Mouse (Mus musculus) embryonic facial prominence, embryonic 14.5 days (tissue): ENCODE results near the gene Emc6. TPM values are rescaled to one million over a fixed set of nuclear protein-coding genes. Genes with fewer than 3 reads are reported as not detected.

ENCODE experiments used
- ATAC-seq: fragments of 200-750 bp; cut with Nextera tagmentation; 2 replicates; pipeline ENCODE4 v1.8.0; 2017; ENCODE audit warnings: low read depth, moderate number of reproducible peaks, moderate TSS enrichment
- DNase-seq: peaks from one replicate; pipeline ENCODE4 v3.0.0-alpha.2; 2015; ENCODE audit warnings: low spot score
- H3K27ac ChIP-seq: fragments of 300-500 bp; sonication (generic); replicated peaks from 2 replicates; pipeline ENCODE4 v1.5.1; 2014; ENCODE audit warnings: low read depth, mild to moderate bottlenecking, low read length, moderate library complexity
- H3K27me3 ChIP-seq: fragments of 300-500 bp; sonication (generic); replicated peaks from 2 replicates; pipeline ENCODE4 v1.6.1; 2014; ENCODE audit warnings: low read length; ENCODE audit not compliant: control insufficient read depth, insufficient read depth
- H3K36me3 ChIP-seq: fragments of 300-500 bp; sonication (generic); 2 replicates; pipeline ENCODE4 v1.6.1; 2014; ENCODE audit warnings: low read length, mixed read lengths; ENCODE audit not compliant: control insufficient read depth, insufficient read depth
- H3K4me1 ChIP-seq: fragments of 300-500 bp; sonication (generic); 2 replicates; pipeline ENCODE4 v1.6.1; 2014; ENCODE audit warnings: antibody characterized with exemption, low read length; ENCODE audit not compliant: control insufficient read depth, insufficient read depth
- H3K4me2 ChIP-seq: fragments of 300-500 bp; sonication (generic); 2 replicates; pipeline ENCODE4 v1.6.1; 2014; ENCODE audit warnings: low read depth, mild to moderate bottlenecking, low read length, moderate library complexity, mixed read lengths
- H3K4me3 ChIP-seq: fragments of 300-500 bp; sonication (generic); 2 replicates; pipeline ENCODE4 v1.5.1; 2014; ENCODE audit warnings: low read depth, mild to moderate bottlenecking, low read length
- H3K9ac ChIP-seq: fragments of 300-500 bp; sonication (generic); 2 replicates; pipeline ENCODE4 v1.6.1; 2014; ENCODE audit warnings: low read depth, mild to moderate bottlenecking, low read length, moderate library complexity, mixed read lengths
- H3K9me3 ChIP-seq: fragments of 300-500 bp; sonication (generic); 2 replicates; pipeline ENCODE4 v1.6.1; 2016; ENCODE audit warnings: low read length; ENCODE audit not compliant: control insufficient read depth
- WGBS: fragments of 180-500 bp; shearing (Covaris S2); extraction: QIAGEN DNeasy Blood & Tissue Kit; methylation state at CpG from one replicate; pipeline ENCODE4 v1.1.7; 2014; 5-methylcytosine and 5-hydroxymethylcytosine counted together
- polyA plus RNA-seq: library from polyadenylated mRNA; unstranded; fragments of >200 nt; fragmentation: Nextera tagmentation; extraction: Ambion mirVana; gene quantifications from 2 replicates; pipeline ENCODE4 v1.2.1, GENCODE M21; 2014

The Emc6 gene
- polyA plus RNA-seq: 107 and 111 TPM in 2 replicates

- no peaks in the 10 kb centered on the region for H3K9me3 ChIP-seq
- H3K4me3 ChIP-seq: peak within 1 kb of the TSS; percentile 97
- ATAC-seq (peak; percentile 98), DNase-seq (peak; percentile 100)
- H3K9ac ChIP-seq: peak within 1 kb of the TSS; percentile 93
- no peaks in the 10 kb centered on the region for H3K27me3 ChIP-seq
- H3K4me2 ChIP-seq: peak within 1 kb of the TSS; percentile 72
- H3K36me3 ChIP-seq: peaks cover 31% of the 10 kb centered on the region
- H3K27ac ChIP-seq: peak within 1 kb of the TSS; percentile 93
- WGBS: 2% methylated on average over 50 of the region's 81 CpGs
- peaks cover 19% of the 10 kb centered on the region for H3K4me1 ChIP-seq
Measured at GRCm38 (mm10) chr11:73176608-73177508, at the start of gene Emc6, which contains the start of gene Tax1bp3. Emc6 (minus strand) TSS chr11:73177037. Tax1bp3 (plus strand) TSS chr11:73177083.

- Histone ChIP-seq H3K4me3 (no peak overlapping the region), H3K9ac (no peak overlapping the region), H3K4me2 (no peak overlapping the region), H3K27ac (no peak overlapping the region), H3K36me3 (no peaks in the 10 kb centered on the region), H3K4me1 (no peaks in the 10 kb centered on the region), H3K27me3 (no peaks in the 10 kb centered on the region), H3K9me3 (no peaks in the 10 kb centered on the region)
- no peak for DNase-seq
- 82% methylated on average over 6 of the region's 6 CpGs for WGBS
- no peak for ATAC-seq
Measured at GRCm38 (mm10) chr11:73225856-73226255, 49.0 kb upstream of the Emc6 start.

GRCm38 (mm10) chr11:73223966-73224365 lies 47.1 kb upstream of the Emc6 start:
- H3K4me2 ChIP-seq: no peak overlapping the region
- no peaks in the 10 kb centered on the region for H3K9me3 ChIP-seq
- H3K4me3 ChIP-seq: no peak overlapping the region
- no peak overlapping the region for H3K27ac ChIP-seq
- ATAC-seq: no peak
- H3K27me3 ChIP-seq: no peaks in the 10 kb centered on the region
- H3K4me1 ChIP-seq: no peaks in the 10 kb centered on the region
- no peaks in the 10 kb centered on the region for H3K36me3 ChIP-seq
- 74% methylated on average over 2 of the region's 2 CpGs for WGBS
- H3K9ac ChIP-seq: no peak overlapping the region
- no peak for DNase-seq

GRCm38 (mm10) chr11:73222846-73223245 lies 46.0 kb upstream of the Emc6 start:
- DNase-seq (no peak), ATAC-seq (no peak)
- WGBS: 31% methylated on average over 5 of the region's 5 CpGs
- no peaks in the 10 kb centered on the region for H3K36me3 ChIP-seq
- H3K9me3 ChIP-seq: no peaks in the 10 kb centered on the region
- no peak overlapping the region for H3K9ac ChIP-seq
- H3K4me3 ChIP-seq: no peak overlapping the region
- H3K27ac ChIP-seq: no peak overlapping the region
- H3K4me2 ChIP-seq: no peak overlapping the region
- no peaks in the 10 kb centered on the region for H3K27me3 ChIP-seq
- no peaks in the 10 kb centered on the region for H3K4me1 ChIP-seq

GRCm38 (mm10) chr11:73220651-73221050 lies 43.8 kb upstream of the Emc6 start:
- Histone ChIP-seq H3K27me3 (no peaks in the 10 kb centered on the region), H3K9ac (no peak overlapping the region), H3K27ac (no peak overlapping the region), H3K36me3 (no peaks in the 10 kb centered on the region), H3K4me1 (no peaks in the 10 kb centered on the region), H3K4me2 (no peak overlapping the region), H3K9me3 (no peaks in the 10 kb centered on the region), H3K4me3 (no peak overlapping the region)
- no peak for DNase-seq
- 67% methylated on average over 1 of the region's 1 CpGs for WGBS
- ATAC-seq: no peak

GRCm38 (mm10) chr11:73219671-73220070 lies 42.8 kb upstream of the Emc6 start:
- Histone ChIP-seq H3K4me3 (no peak overlapping the region), H3K27ac (no peak overlapping the region), H3K27me3 (no peaks in the 10 kb centered on the region), H3K9ac (no peak overlapping the region), H3K4me1 (no peaks in the 10 kb centered on the region), H3K4me2 (no peak overlapping the region), H3K9me3 (no peaks in the 10 kb centered on the region), H3K36me3 (no peaks in the 10 kb centered on the region)
- ATAC-seq (no peak), DNase-seq (no peak)
- WGBS: 67% methylated on average over 2 of the region's 2 CpGs

- DNase-seq (no peak), ATAC-seq (no peak)
- Histone ChIP-seq H3K27me3 (no peaks in the 10 kb centered on the region), H3K4me3 (no peak overlapping the region), H3K36me3 (no peaks in the 10 kb centered on the region), H3K4me1 (no peaks in the 10 kb centered on the region), H3K27ac (no peak overlapping the region), H3K9me3 (no peaks in the 10 kb centered on the region), H3K9ac (no peak overlapping the region), H3K4me2 (no peak overlapping the region)
- 70% methylated on average over 3 of the region's 3 CpGs for WGBS
Measured at GRCm38 (mm10) chr11:73213956-73214355, 37.1 kb upstream of the Emc6 start.

GRCm38 (mm10) chr11:73207621-73208020 lies 30.8 kb upstream of the Emc6 start:
- no peak for ATAC-seq
- no peak overlapping the region for H3K4me2 ChIP-seq
- no peaks in the 10 kb centered on the region for H3K36me3 ChIP-seq
- no peaks in the 10 kb centered on the region for H3K4me1 ChIP-seq
- no peak overlapping the region for H3K9ac ChIP-seq
- no peak overlapping the region for H3K4me3 ChIP-seq
- 83% methylated on average over 2 of the region's 2 CpGs for WGBS
- DNase-seq: no peak
- no peak overlapping the region for H3K27ac ChIP-seq
- H3K9me3 ChIP-seq: no peaks in the 10 kb centered on the region
- H3K27me3 ChIP-seq: no peaks in the 10 kb centered on the region

GRCm38 (mm10) chr11:73205194-73205593 lies 28.4 kb upstream of the Emc6 start:
- no peak for ATAC-seq

More at GRCm38 (mm10) chr11:73205194-73205593, 28.4 kb upstream of the Emc6 start:
- Histone ChIP-seq H3K9me3 (no peaks in the 10 kb centered on the region), H3K4me3 (no peak overlapping the region), H3K36me3 (no peaks in the 10 kb centered on the region), H3K27ac (no peak overlapping the region), H3K4me1 (no peaks in the 10 kb centered on the region), H3K9ac (no peak overlapping the region), H3K4me2 (no peak overlapping the region), H3K27me3 (no peaks in the 10 kb centered on the region)
- no peak for DNase-seq
- WGBS: 52% methylated on average over 7 of the region's 7 CpGs
